Comparison of ENCODE assay signal across 20 mouse cellular contexts in the genomic region with DNA sequence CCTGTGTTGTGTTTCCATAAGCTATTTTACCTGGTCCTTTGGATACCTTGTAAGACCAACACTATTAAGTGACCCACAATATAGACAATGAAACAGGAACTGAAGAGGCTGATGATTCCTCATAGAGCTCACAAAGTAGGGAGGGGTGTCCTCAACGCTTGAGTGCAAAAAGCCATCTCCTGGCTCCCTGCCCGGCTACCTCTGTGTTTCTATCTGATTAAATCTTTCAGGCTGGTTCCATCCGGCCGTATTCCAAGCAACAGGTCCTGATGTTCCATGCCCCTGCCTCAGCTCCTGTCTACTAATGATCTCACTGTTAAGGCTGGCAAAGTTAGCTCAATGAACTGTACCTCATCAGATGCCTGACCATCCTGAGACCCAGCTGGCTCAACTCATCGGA.
DNase-seq lines count a peak whose midpoint lies in the region; ATAC-seq and TF ChIP-seq lines count a peak whose summit lies in the region.
"Had no signal": no experiment of that assay in that cellular context is flagged by ENCODE, and none has a peak within 500 bp of the region (broad histone marks: within the 10 kb centered on the region; RNA-seq: fewer than 3 reads in every experiment).

No protein-coding gene starts in this region.

- H3K4me3 ChIP-seq in heart, embryonic 13.5 days, result no peak overlapping the region
- H3K4me3 ChIP-seq in kidney, adult 2 months (ENCODE audit: insufficient read depth, low read depth, low read length), result no peak overlapping the region
- no peak overlapping the region for H3K4me3 ChIP-seq in midbrain, embryonic 13.5 days (replicated peaks)
- H3K4me3 ChIP-seq: embryonic facial prominence, embryonic 15.5 days; liver, embryonic 15.5 days; neural tube, embryonic 12.5 days had no signal

- peaks cover 31% of the 10 kb centered on the region for H3K4me1 ChIP-seq in heart, embryonic 13.5 days
- H3K4me1 ChIP-seq in kidney, adult 2 months (ENCODE audit: control insufficient read depth, insufficient read depth, low read length), result no peaks in the 10 kb centered on the region
- H3K4me1 ChIP-seq in midbrain, embryonic 13.5 days (replicated peaks), result no peaks in the 10 kb centered on the region
- H3K4me1 ChIP-seq: liver, embryonic 15.5 days; neural tube, embryonic 12.5 days had no signal

- no peak for TF ChIP-seq POLR2A in kidney, adult 2 months (IDR thresholded peaks at IDR 0.05; ENCODE audit: low read depth, low read length)

- no peak overlapping the region for H3K9ac ChIP-seq in heart, embryonic 13.5 days
- no peak overlapping the region for H3K9ac ChIP-seq in midbrain, embryonic 13.5 days (replicated peaks)
- H3K9ac ChIP-seq: embryonic facial prominence, embryonic 15.5 days; hindbrain, embryonic 14.5 days; liver, embryonic 15.5 days; neural tube, embryonic 12.5 days had no signal

- no peaks in the 10 kb centered on the region for H3K36me3 ChIP-seq in heart, embryonic 13.5 days
- no peaks in the 10 kb centered on the region for H3K36me3 ChIP-seq in kidney, adult 2 months (ENCODE audit: control insufficient read depth, insufficient read depth, low read length)
- no peaks in the 10 kb centered on the region for H3K36me3 ChIP-seq in midbrain, embryonic 13.5 days
- H3K36me3 ChIP-seq: embryonic facial prominence, embryonic 15.5 days; liver, embryonic 15.5 days; neural tube, embryonic 12.5 days had no signal

- no peak for ATAC-seq in heart, embryonic 13.5 days (ENCODE audit: extremely low read depth, insufficient number of reproducible peaks, low FRiP score, low TSS enrichment)
- no peak for ATAC-seq in midbrain, embryonic 13.5 days
- ATAC-seq: forebrain, embryonic 16.5 days; intestine, embryonic 16.5 days; lung, postnatal 0 days had no signal

- DNase-seq in heart, adult 9 months (ENCODE audit: low spot score in 2 of 2), result no peak
- peak; percentile 16 for DNase-seq in kidney, postnatal 10 days
- no peak for DNase-seq in kidney, adult 2 months
- DNase-seq in urinary bladder, postnatal 14 days (ENCODE audit: low spot score), result peak; percentile 19
- DNase-seq in urinary bladder, postnatal 4 days (ENCODE audit: low spot score in 2 of 2), result no peak
- DNase-seq: adrenal gland, adult 2 months; B cell, adult 2 months; cerebellum, adult 9-11 months; gastrocnemius, postnatal 25 days; right cerebral cortex, postnatal 4 days; thymus, postnatal 36 days had no signal

- TF ChIP-seq CTCF in kidney, adult 2 months (conservative IDR thresholded peaks at IDR 0.05; ENCODE audit: insufficient read depth, insufficient read length, low read depth, low read length), result no peak

- 0 out of 2 replicates have a peak overlapping the region, but pooled peaks have one; percentile 20 for H3K27ac ChIP-seq in heart, embryonic 13.5 days (replicated peaks)
- H3K27ac ChIP-seq in kidney, adult 2 months (ENCODE audit: insufficient read depth, low read depth, low read length), result no peak overlapping the region
- no peak overlapping the region for H3K27ac ChIP-seq in midbrain, embryonic 13.5 days
- H3K27ac ChIP-seq: embryonic facial prominence, embryonic 15.5 days; hindbrain, embryonic 14.5 days; liver, embryonic 15.5 days; neural tube, embryonic 12.5 days had no signal

- no peak overlapping the region for H3K4me2 ChIP-seq in heart, embryonic 13.5 days
- no peak overlapping the region for H3K4me2 ChIP-seq in midbrain, embryonic 13.5 days (replicated peaks)
- H3K4me2 ChIP-seq: embryonic facial prominence, embryonic 15.5 days; hindbrain, embryonic 14.5 days; liver, embryonic 15.5 days; neural tube, embryonic 12.5 days had no signal

- 59% methylated on average over 5 of the region's 5 CpGs for WGBS in heart, embryonic 13.5 days
- 44% methylated on average over 5 of the region's 5 CpGs for WGBS in kidney, adult 2 months
- WGBS in midbrain, embryonic 13.5 days, result 79% methylated on average over 5 of the region's 5 CpGs

- H3K27me3 ChIP-seq in heart, embryonic 13.5 days (replicated peaks), result peaks cover 9% of the 10 kb centered on the region
- H3K27me3 ChIP-seq in kidney, adult 2 months (replicated peaks; ENCODE audit: control insufficient read depth, insufficient read depth, low read length), result no peaks in the 10 kb centered on the region
- H3K27me3 ChIP-seq in midbrain, embryonic 13.5 days, result no peaks in the 10 kb centered on the region
- H3K27me3 ChIP-seq: embryonic facial prominence, embryonic 15.5 days; liver, embryonic 15.5 days; neural tube, embryonic 12.5 days had no signal

- no peaks in the 10 kb centered on the region for H3K9me3 ChIP-seq in heart, embryonic 13.5 days
- no peaks in the 10 kb centered on the region for H3K9me3 ChIP-seq in midbrain, embryonic 13.5 days
- H3K9me3 ChIP-seq: embryonic facial prominence, embryonic 15.5 days; liver, embryonic 15.5 days; neural tube, embryonic 12.5 days had no signal

Comparison
In these comparisons a context has a peak if more than half of its experiments do, and no peak if none do; other contexts are left out.
1. DNase-seq: peak in kidney, postnatal 10 days (single experiment) and urinary bladder, postnatal 14 days (single experiment); none in heart, adult 9 months (0 of 2), kidney, adult 2 months (single experiment) and urinary bladder, postnatal 4 days (0 of 2).